Mouse (Mus musculus) myocyte (in vitro differentiated cells): Measurements from ENCODE around the gene Rapgef2. TPM values are rescaled to one million over a fixed set of nuclear protein-coding genes. Genes with fewer than 3 reads are reported as not detected.

Source experiments
- H3K27me3 ChIP-seq: one replicate; pipeline ENCODE4 v1.6.1; 2011; ENCODE audit not compliant: control insufficient read depth, insufficient read depth, insufficient read length
- H3K36me3 ChIP-seq: one replicate; pipeline ENCODE4 v1.6.1; 2011; ENCODE audit not compliant: control insufficient read depth, insufficient read depth
- H3K4me2 ChIP-seq: one replicate; pipeline ENCODE4 v1.6.1; 2011; ENCODE audit warnings: low read depth, control low read depth
- H3K4me3 ChIP-seq: one replicate; pipeline ENCODE4 v1.5.1; 2011; ENCODE audit warnings: mild to moderate bottlenecking, control low read depth, moderate library complexity
- H3K79me2 ChIP-seq: one replicate; pipeline ENCODE4 v1.6.1; 2011; ENCODE audit not compliant: control insufficient read depth, insufficient read depth
- H3ac ChIP-seq: one replicate; pipeline ENCODE4 v1.6.1; 2011; ENCODE audit not compliant: control insufficient read depth, insufficient read length
- CEBPB ChIP-seq: IDR thresholded peaks from 2 replicates; pipeline ENCODE4 v1.6.1; 2011; ENCODE audit warnings: mild to moderate bottlenecking, moderate library complexity; ENCODE audit not compliant: poor library complexity, insufficient read depth, severe bottlenecking
- E2F4 ChIP-seq: IDR thresholded peaks from one replicate; pipeline ENCODE4 v1.6.1; 2011; ENCODE audit warnings: mild to moderate bottlenecking, control low read depth, moderate library complexity; ENCODE audit not compliant: insufficient read depth
- MAX ChIP-seq: IDR thresholded peaks from one replicate; pipeline ENCODE4 v1.6.1; 2011; ENCODE audit warnings: low read depth, mild to moderate bottlenecking, control low read depth
- MYOD1 ChIP-seq, 3 experiments: IDR thresholded peaks; one replicate each; pipeline ENCODE4 v1.6.1; 2011; ENCODE audit warnings: control low read depth in 2 of 3, low read depth in 2 of 3, mild to moderate bottlenecking in 2 of 3, moderate library complexity in 1 of 3; ENCODE audit not compliant: insufficient read length in 2 of 3, control insufficient read depth in 1 of 3
- MYOG ChIP-seq, 3 experiments: IDR thresholded peaks; one replicate each; pipeline ENCODE4 v1.6.1; 2011; ENCODE audit warnings: control low read depth in 2 of 3, low read depth in 2 of 3, mild to moderate bottlenecking in 2 of 3; ENCODE audit not compliant: insufficient read length in 2 of 3, control insufficient read depth in 1 of 3, insufficient read depth in 1 of 3
- POLR2A ChIP-seq: IDR thresholded peaks from one replicate; pipeline ENCODE4 v1.6.1; 2011; ENCODE audit warnings: low read depth, mild to moderate bottlenecking, control low read depth, moderate library complexity; ENCODE audit not compliant: insufficient read length
- POLR2AphosphoS2 ChIP-seq: IDR thresholded peaks from one replicate; pipeline ENCODE4 v1.6.1; 2011; ENCODE audit warnings: low read depth, control low read depth; ENCODE audit not compliant: insufficient read length
- REST ChIP-seq: IDR thresholded peaks from one replicate; pipeline ENCODE4 v1.6.1; 2011; ENCODE audit warnings: mild to moderate bottlenecking, control low read depth, moderate library complexity; ENCODE audit not compliant: insufficient read depth, insufficient read length
- SRF ChIP-seq: IDR thresholded peaks from one replicate; pipeline ENCODE4 v1.6.1; 2011; ENCODE audit warnings: low read depth; ENCODE audit not compliant: control insufficient read depth, insufficient read length
- TCF12 ChIP-seq: IDR thresholded peaks from one replicate; pipeline ENCODE4 v1.6.1; 2011; ENCODE audit warnings: mild to moderate bottlenecking, control low read depth; ENCODE audit not compliant: poor library complexity, insufficient read depth, severe bottlenecking
- TCF3 ChIP-seq: IDR thresholded peaks from one replicate; pipeline ENCODE4 v1.6.1; 2011; ENCODE audit warnings: low read depth, control low read depth; ENCODE audit not compliant: insufficient read length
- USF1 ChIP-seq: IDR thresholded peaks from one replicate; pipeline ENCODE4 v1.6.1; 2011; ENCODE audit warnings: low read depth, mild to moderate bottlenecking, control low read depth, moderate library complexity
- polyA plus RNA-seq: library from polyadenylated mRNA; unstranded; fragments of >200 nt; fragmentation: generic; extraction: Trizol; gene quantifications from one replicate; pipeline ENCODE4 v1.2.1, GENCODE M21; 2012; ENCODE audit warnings: missing spikeins

The Rapgef2 gene
- polyA plus RNA-seq, 1 experiment = 5.8 TPM

DNA sequence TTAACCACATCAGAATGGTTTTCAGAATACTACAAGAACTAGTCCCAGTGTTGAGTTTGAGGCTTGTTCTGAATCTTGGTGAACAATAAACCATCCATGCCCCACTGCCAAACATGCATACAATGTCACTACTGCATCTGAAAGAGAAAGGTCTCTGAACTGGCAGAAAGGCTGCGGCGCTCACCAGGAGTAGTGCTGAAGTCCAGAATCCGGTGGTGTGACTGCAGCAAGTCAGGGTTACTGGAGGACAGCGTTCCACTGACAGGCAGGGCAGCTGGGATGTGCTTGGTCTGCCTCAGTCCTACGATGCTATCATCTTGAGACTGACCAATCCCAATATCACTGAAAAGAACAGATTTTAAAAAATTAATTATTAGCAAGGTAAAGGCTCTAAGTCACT, 197.9 kb downstream of the Rapgef2 start:
- no peak overlapping the region for H3K4me3 ChIP-seq
- H3ac ChIP-seq = no peak overlapping the region
- no peaks in the 10 kb centered on the region for H3K27me3 ChIP-seq
- TF ChIP-seq REST (no peak), CEBPB (no peak), POLR2A (no peak), MAX (no peak), TCF3 (no peak), MYOD1 (IDR thresholded peaks at IDR 0.05; ENCODE audit: control insufficient read depth in 1 of 3, insufficient read length in 2 of 3, low read depth in 2 of 3) (no peak)
- H3K36me3 ChIP-seq = peaks cover 48% of the 10 kb centered on the region
- no peaks in the 10 kb centered on the region for H3K79me2 ChIP-seq
- no peak overlapping the region for H3K4me2 ChIP-seq

- Histone ChIP-seq H3K4me3 (no peak overlapping the region), H3K27me3 (no peaks in the 10 kb centered on the region)
- TF ChIP-seq MYOD1 (IDR thresholded peaks at IDR 0.05; ENCODE audit: control insufficient read depth in 1 of 3, insufficient read length in 2 of 3, low read depth in 2 of 3) = no peak
- no peak for TF ChIP-seq REST
- no peak for TF ChIP-seq E2F4
- no peak for TF ChIP-seq SRF
These were observed 200.0 kb downstream of the Rapgef2 start for GRCm38 (mm10) chr3:79086282-79086681.

GRCm38 (mm10) chr3:79083881-79084280, 202.4 kb downstream of the Rapgef2 start:
- no peaks in the 10 kb centered on the region for H3K79me2 ChIP-seq
- H3K4me2 ChIP-seq = no peak overlapping the region
- no peaks in the 10 kb centered on the region for H3K27me3 ChIP-seq
- peaks cover 51% of the 10 kb centered on the region for H3K36me3 ChIP-seq
- TF ChIP-seq CEBPB (no peak), TCF3 (no peak), MYOG (IDR thresholded peaks at IDR 0.05; ENCODE audit: control insufficient read depth in 1 of 3, insufficient read depth in 1 of 3, insufficient read length in 2 of 3, low read depth in 2 of 3) (no peak), POLR2AphosphoS2 (no peak), MYOD1 (IDR thresholded peaks at IDR 0.05; ENCODE audit: control insufficient read depth in 1 of 3, insufficient read length in 2 of 3, low read depth in 2 of 3) (no peak)
- no peak overlapping the region for H3K4me3 ChIP-seq
- H3ac ChIP-seq = no peak overlapping the region

More at GRCm38 (mm10) chr3:79086282-79086681, 200.0 kb downstream of the Rapgef2 start:
- Histone ChIP-seq H3K79me2 (no peaks in the 10 kb centered on the region), H3K36me3 (peaks cover 48% of the 10 kb centered on the region), H3K4me2 (no peak overlapping the region), H3ac (no peak overlapping the region)

GRCm38 (mm10) chr3:79083030-79083429, 203.3 kb downstream of the Rapgef2 start:
- Histone ChIP-seq H3K79me2 (no peaks in the 10 kb centered on the region), H3K4me3 (no peak overlapping the region), H3K27me3 (no peaks in the 10 kb centered on the region), H3K4me2 (no peak overlapping the region), H3ac (no peak overlapping the region), H3K36me3 (peaks cover 57% of the 10 kb centered on the region)
- TF ChIP-seq POLR2A (no peak), REST (no peak)

DNA sequence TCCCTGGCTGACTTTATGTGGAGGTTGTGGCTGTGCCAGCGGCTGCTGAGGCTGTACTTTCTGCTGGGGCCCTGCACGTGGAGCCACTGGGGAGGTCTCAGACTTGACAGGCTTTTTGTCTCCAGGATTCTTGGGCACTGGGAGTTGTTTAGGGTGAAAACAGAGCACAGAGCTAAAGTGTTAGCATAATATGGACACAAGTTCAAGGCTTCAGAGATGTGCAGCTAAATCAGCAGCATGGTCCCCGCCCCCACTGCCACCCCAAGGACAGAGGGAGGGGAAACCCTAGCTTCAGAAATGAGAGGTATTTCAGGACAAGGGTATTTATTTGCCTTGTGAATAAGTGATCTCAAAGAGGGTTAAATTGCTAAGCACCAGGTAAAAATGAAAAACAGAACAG, 207.2 kb downstream of the Rapgef2 start:
- H3K4me2 ChIP-seq = no peak overlapping the region
- H3K4me3 ChIP-seq = no peak overlapping the region
- H3K79me2 ChIP-seq = no peaks in the 10 kb centered on the region
- TF ChIP-seq TCF12 (no peak), POLR2AphosphoS2 (no peak), REST (no peak), CEBPB (no peak), TCF3 (no peak), MYOG (IDR thresholded peaks at IDR 0.05; ENCODE audit: control insufficient read depth in 1 of 3, insufficient read depth in 1 of 3, insufficient read length in 2 of 3, low read depth in 2 of 3) (no peak), POLR2A (no peak), MAX (no peak), MYOD1 (IDR thresholded peaks at IDR 0.05; ENCODE audit: control insufficient read depth in 1 of 3, insufficient read length in 2 of 3, low read depth in 2 of 3) (no peak), E2F4 (no peak), USF1 (no peak), SRF (no peak)
- H3ac ChIP-seq = no peak overlapping the region
- H3K36me3 ChIP-seq = peaks cover 53% of the 10 kb centered on the region
- H3K27me3 ChIP-seq = no peaks in the 10 kb centered on the region

DNA sequence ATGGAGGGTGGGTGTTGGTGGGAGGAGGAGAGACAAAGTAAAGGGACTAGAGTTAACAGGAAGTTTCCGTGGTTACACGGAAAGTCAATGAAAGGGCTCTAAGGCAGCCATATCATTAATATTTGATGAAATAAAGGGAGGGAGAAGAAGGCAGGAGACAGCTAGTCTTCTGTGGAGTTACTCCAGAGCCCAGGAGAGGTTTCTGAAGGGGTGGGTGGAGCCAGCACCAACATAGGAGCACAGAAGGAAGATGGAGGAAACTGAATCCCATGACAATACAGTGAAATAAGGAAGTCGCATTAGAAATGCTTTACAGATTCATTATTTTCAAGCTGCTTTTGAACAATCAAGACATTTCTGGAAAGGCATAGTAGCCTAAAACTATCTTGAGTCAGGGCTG, 211.3 kb downstream of the Rapgef2 start:
- no peak overlapping the region for H3K4me2 ChIP-seq
- no peak overlapping the region for H3K4me3 ChIP-seq
- no peaks in the 10 kb centered on the region for H3K27me3 ChIP-seq
- no peak overlapping the region for H3ac ChIP-seq
- peaks cover 43% of the 10 kb centered on the region for H3K36me3 ChIP-seq
- H3K79me2 ChIP-seq = no peaks in the 10 kb centered on the region
- TF ChIP-seq POLR2AphosphoS2 = no peak
- no peak for TF ChIP-seq POLR2A
- TF ChIP-seq TCF3 = no peak
- no peak for TF ChIP-seq REST
- no peak for TF ChIP-seq E2F4
- TF ChIP-seq MYOG (IDR thresholded peaks at IDR 0.05; ENCODE audit: control insufficient read depth in 1 of 3, insufficient read depth in 1 of 3, insufficient read length in 2 of 3, low read depth in 2 of 3) = no peak
- no peak for TF ChIP-seq CEBPB
- TF ChIP-seq USF1 = no peak
- no peak for TF ChIP-seq SRF
- TF ChIP-seq MYOD1 (IDR thresholded peaks at IDR 0.05; ENCODE audit: control insufficient read depth in 1 of 3, insufficient read length in 2 of 3, low read depth in 2 of 3) = no peak
- no peak for TF ChIP-seq MAX
- TF ChIP-seq TCF12 = no peak
